Mouse (Mus musculus) myocyte (in vitro differentiated cells): ENCODE data around the gene Clcn6.

ENCODE experiments used
- E2F4 ChIP-seq: IDR thresholded peaks from one replicate; pipeline ENCODE4 v1.6.1; 2011; ENCODE audit warnings: mild to moderate bottlenecking, control low read depth, moderate library complexity; ENCODE audit not compliant: insufficient read depth
- MAX ChIP-seq: IDR thresholded peaks from one replicate; pipeline ENCODE4 v1.6.1; 2011; ENCODE audit warnings: low read depth, mild to moderate bottlenecking, control low read depth
- POLR2A ChIP-seq: IDR thresholded peaks from one replicate; pipeline ENCODE4 v1.6.1; 2011; ENCODE audit warnings: low read depth, mild to moderate bottlenecking, control low read depth, moderate library complexity; ENCODE audit not compliant: insufficient read length
- TCF12 ChIP-seq: IDR thresholded peaks from one replicate; pipeline ENCODE4 v1.6.1; 2011; ENCODE audit warnings: mild to moderate bottlenecking, control low read depth; ENCODE audit not compliant: poor library complexity, insufficient read depth, severe bottlenecking
- USF1 ChIP-seq: IDR thresholded peaks from one replicate; pipeline ENCODE4 v1.6.1; 2011; ENCODE audit warnings: low read depth, mild to moderate bottlenecking, control low read depth, moderate library complexity

GRCm38 (mm10) chr4:148052976-148053375 lies 14.4 kb upstream of the Clcn6 start:
- TF ChIP-seq POLR2A (no peak), TCF12 (no peak), MAX (no peak), USF1 (no peak), E2F4 (no peak)
